Mouse (Mus musculus) C2C12 (cell line): ENCODE measurements around the gene Ppib.

Source experiments
- CTCF ChIP-seq: IDR thresholded peaks from one replicate; pipeline ENCODE4 v1.5.1; 2011; ENCODE audit not compliant: control insufficient read depth, insufficient read depth, insufficient read length
- FOSL1 ChIP-seq: IDR thresholded peaks from one replicate; pipeline ENCODE4 v1.8.0; 2011; ENCODE audit warnings: mild to moderate bottlenecking, low read length; ENCODE audit not compliant: poor library complexity, insufficient read depth, severe bottlenecking

GRCm38 (mm10) chr9:66038082-66038481 is 21.9 kb upstream of the Ppib start:
- no peak for TF ChIP-seq CTCF
- no peak for TF ChIP-seq FOSL1
